Mouse (Mus musculus) ES-E14 (cell line): ENCODE measurements around the gene Rnf181. TPM values are rescaled to one million over a fixed set of nuclear protein-coding genes. Genes with fewer than 3 reads are reported as not detected.

Source experiments
- DNase-seq: peaks from one replicate; pipeline ENCODE4 v3.0.0-alpha.2; 2013; ENCODE audit warnings: low read depth, low spot score
- H3K27ac ChIP-seq: 2 replicates; pipeline ENCODE4 v1.5.1; 2012; ENCODE audit warnings: low read depth, mild to moderate bottlenecking, low read length, moderate library complexity, mixed read lengths; ENCODE audit not compliant: poor library complexity, insufficient read depth, severe bottlenecking
- H3K36me3 ChIP-seq: 2 replicates; pipeline ENCODE4 v1.6.1; 2012; ENCODE audit warnings: mild to moderate bottlenecking, low read length, moderate library complexity, mixed read lengths; ENCODE audit not compliant: control insufficient read depth, poor library complexity, insufficient read depth, severe bottlenecking
- H3K4me1 ChIP-seq, 2 experiments: fragments of 150-350 bp in 1 of 2; sonication (generic) in 1 of 2; 2 replicates each; pipeline ENCODE4 v1.6.1; 2012; ENCODE audit warnings: low read length in 2 of 2, mild to moderate bottlenecking in 1 of 2, mixed read lengths in 1 of 2; ENCODE audit not compliant: control insufficient read depth in 2 of 2, insufficient read depth in 2 of 2, poor library complexity in 1 of 2
- H3K4me3 ChIP-seq, 2 experiments: fragments of 150-350 bp in 1 of 2; sonication (generic) in 1 of 2; 2 replicates each; pipeline ENCODE4 v1.5.1; 2012; ENCODE audit warnings: low read length in 2 of 2, low read depth in 1 of 2, mild to moderate bottlenecking in 1 of 2, mixed read lengths in 1 of 2; ENCODE audit not compliant: insufficient read depth in 1 of 2, poor library complexity in 1 of 2, severe bottlenecking in 1 of 2
- H3K9ac ChIP-seq: 2 replicates; pipeline ENCODE4 v1.6.1; 2012; ENCODE audit warnings: low read depth, mild to moderate bottlenecking, low read length, mixed read lengths; ENCODE audit not compliant: poor library complexity, insufficient read depth, severe bottlenecking
- H3K9me3 ChIP-seq: fragments of 150-350 bp; sonication (generic); 2 replicates; pipeline ENCODE4 v1.6.1; 2012; ENCODE audit warnings: low read depth, mild to moderate bottlenecking, low read length; ENCODE audit not compliant: control insufficient read depth, insufficient read depth
- CHD2 ChIP-seq: IDR thresholded peaks from 2 replicates; pipeline ENCODE4 v1.6.1; 2014; ENCODE audit warnings: mild to moderate bottlenecking, low read depth, low read length, inconsistent platforms
- HCFC1 ChIP-seq: IDR thresholded peaks from 2 replicates; pipeline ENCODE4 v1.6.1; 2012; ENCODE audit warnings: low read length, inconsistent platforms, borderline replicate concordance; ENCODE audit not compliant: insufficient read depth
- MAFK ChIP-seq: IDR thresholded peaks from 2 replicates; pipeline ENCODE4 v1.6.1; 2014; ENCODE audit warnings: mild to moderate bottlenecking, low read depth, low read length, inconsistent platforms; ENCODE audit not compliant: insufficient read depth
- ZC3H11A ChIP-seq: IDR thresholded peaks from 2 replicates; pipeline ENCODE4 v1.6.1; 2012; ENCODE audit warnings: low read depth, mild to moderate bottlenecking, inconsistent platforms, low read length, borderline replicate concordance
- ZNF384 ChIP-seq: IDR thresholded peaks from 2 replicates; pipeline ENCODE4 v1.6.1; 2012; ENCODE audit warnings: low read depth, low read length, inconsistent platforms
- in situ Hi-C, 2 experiments: fragments of 600-800 bp; cut with MboI; formaldehyde crosslinking; loops; one replicate each; pipeline ENCODE4 v1.15.1; 2025; ENCODE audit warnings: low sequenced_read_pairs in 2 of 2, inconsistent platforms in 1 of 2; ENCODE audit not compliant: unreplicated experiment in 2 of 2
- total RNA-seq: library from RNA; depleted of rRNA; stranded (reverse); fragments of 300-350 nt; gene quantifications from 2 replicates; pipeline ENCODE4 v1.2.3, GENCODE M21; 2012

Gene Rnf181
- total RNA-seq, 1 experiment = 62.0 TPM

DNA sequence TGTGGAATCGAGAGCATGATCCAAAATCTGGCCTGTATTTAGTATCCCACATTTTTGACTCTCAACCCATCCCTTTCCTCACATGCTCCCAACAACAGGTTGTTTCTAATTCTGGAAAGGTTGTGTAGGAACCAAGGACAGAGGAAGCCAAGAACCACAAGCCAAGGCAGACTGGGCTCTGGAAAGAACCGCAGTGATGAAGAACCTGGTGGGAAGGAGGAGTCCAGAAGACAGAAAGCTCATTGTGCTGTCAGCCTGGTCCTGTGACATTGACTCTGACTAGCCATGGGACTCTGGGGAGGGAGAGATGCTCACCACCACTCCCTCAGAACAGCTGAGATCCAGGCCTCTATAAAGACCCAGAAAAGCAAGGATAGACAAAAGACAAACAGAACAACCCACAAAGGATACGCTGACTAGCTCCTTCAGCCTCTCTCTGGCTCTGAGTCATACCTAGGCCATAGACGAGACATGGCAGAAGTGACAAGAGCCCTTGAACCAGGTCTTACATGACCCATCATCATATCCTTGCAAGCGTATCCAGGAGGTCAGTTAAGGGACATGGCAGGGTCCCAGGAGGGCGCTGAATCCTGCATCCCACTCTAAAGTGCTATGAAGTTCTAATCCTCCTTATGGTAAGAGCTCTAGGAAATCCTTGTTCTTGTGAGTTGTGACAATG lies 16.5 kb upstream of the Rnf181 start:
- Histone ChIP-seq H3K4me3 (no peak overlapping the region), H3K4me1 (no peaks in the 10 kb centered on the region), H3K27ac (no peak overlapping the region), H3K9me3 (no peaks in the 10 kb centered on the region), H3K36me3 (no peaks in the 10 kb centered on the region), H3K9ac (no peak overlapping the region)
- no peak for TF ChIP-seq HCFC1
- DNase-seq = no peak
- in situ Hi-C loops = no loop called here

DNA sequence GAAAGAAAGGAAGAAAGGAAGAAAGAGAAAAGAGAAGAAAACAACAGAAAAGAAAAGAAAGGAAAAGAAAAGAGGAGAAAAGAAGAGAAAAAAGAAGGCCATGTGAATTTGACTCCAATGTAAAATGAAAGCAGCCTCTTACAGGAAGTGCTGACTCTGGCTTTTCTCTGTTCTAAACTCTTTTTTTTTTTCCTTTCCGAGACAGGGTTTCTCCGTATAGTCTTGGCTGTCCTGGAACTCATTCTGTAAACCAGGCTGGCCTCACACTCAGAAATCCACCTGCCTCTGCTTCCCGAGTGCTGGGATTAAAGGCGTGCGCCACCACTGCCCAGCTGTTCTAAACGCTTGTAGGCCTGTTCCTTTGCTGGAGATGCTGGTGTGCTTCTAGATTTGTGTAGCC lies 15.7 kb upstream of the Rnf181 start:
- no peak for TF ChIP-seq HCFC1
- no peak for TF ChIP-seq ZNF384
- TF ChIP-seq CHD2 = no peak
- TF ChIP-seq ZC3H11A = no peak
- TF ChIP-seq MAFK = no peak; the same call in 1 of the 2 replicates
- in situ Hi-C loops = no loop called here
- no peak overlapping the region for H3K4me3 ChIP-seq
- no peaks in the 10 kb centered on the region for H3K36me3 ChIP-seq
- no peaks in the 10 kb centered on the region for H3K9me3 ChIP-seq
- DNase-seq = no peak
- H3K27ac ChIP-seq = no peak overlapping the region
- no peak overlapping the region for H3K9ac ChIP-seq
- H3K4me1 ChIP-seq = no peaks in the 10 kb centered on the region

GRCm38 (mm10) chr6:72380131-72380770 lies 13.5 kb upstream of the Rnf181 start, which contains the start of gene Vamp5:
TSS of gene Vamp5 (minus strand) at chr6:72380468.
- no peak within 1 kb of the TSS for H3K27ac ChIP-seq
- no peak for TF ChIP-seq ZNF384
- no peak for TF ChIP-seq HCFC1
- TF ChIP-seq ZC3H11A = no peak
- no peak for TF ChIP-seq CHD2
- TF ChIP-seq MAFK = no peak
- H3K9me3 ChIP-seq = no peaks in the 10 kb centered on the region
- in situ Hi-C loops = no loop called here
- peak within 1 kb of the TSS; percentile 53 to 84 for H3K4me3 ChIP-seq
- DNase-seq = no peak
- H3K4me1 ChIP-seq = no peaks in the 10 kb centered on the region
- no peaks in the 10 kb centered on the region for H3K36me3 ChIP-seq
- peak within 1 kb of the TSS; percentile 33; the same call in 1 of the 2 replicates for H3K9ac ChIP-seq

DNA sequence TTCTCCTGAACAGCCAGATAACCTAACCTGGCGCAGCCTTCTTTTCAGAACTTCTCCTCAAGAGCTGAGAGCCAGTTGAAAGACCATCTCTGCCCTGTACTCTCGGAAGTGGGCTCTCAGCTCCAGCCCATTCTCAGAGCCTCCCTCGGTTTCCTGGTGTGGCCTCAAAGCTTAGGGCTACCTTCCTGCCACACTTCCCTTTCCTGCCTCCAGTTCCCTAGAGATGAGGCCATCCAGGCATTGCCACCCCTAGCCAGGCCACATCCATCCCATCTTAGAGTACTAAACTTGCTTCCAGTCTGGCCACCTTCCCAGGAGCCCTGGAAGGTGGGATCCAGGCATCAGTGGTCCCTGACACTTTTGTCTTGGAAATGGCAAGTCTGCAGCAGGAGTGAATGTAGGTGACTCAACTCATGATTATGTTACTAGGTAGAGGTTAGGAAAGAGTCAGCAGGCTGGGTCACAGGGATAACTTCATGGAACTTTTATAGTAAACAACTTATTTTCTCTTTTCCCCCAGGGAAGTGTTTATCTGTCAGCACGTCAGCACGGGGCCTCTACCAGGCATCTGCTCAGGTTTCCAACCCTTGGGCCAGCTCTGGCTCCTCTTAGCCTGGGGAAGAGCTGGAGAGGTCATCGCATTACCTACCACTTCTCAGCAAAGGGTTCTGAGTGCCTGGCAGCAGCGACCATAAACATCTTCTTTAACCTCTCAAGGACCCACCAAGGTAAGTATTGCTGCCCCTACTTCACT lies 12.8 kb upstream of the Rnf181 start:
- TF ChIP-seq CHD2 = no peak
- TF ChIP-seq MAFK = no peak
- no peak for TF ChIP-seq ZC3H11A
- no peak for TF ChIP-seq ZNF384
- TF ChIP-seq HCFC1 = no peak
- no peaks in the 10 kb centered on the region for H3K4me1 ChIP-seq
- in situ Hi-C loops = no loop called here
- 0 out of 2 replicates have a peak overlapping the region, but pooled peaks have one; percentile 33 for H3K9ac ChIP-seq
- no peaks in the 10 kb centered on the region for H3K36me3 ChIP-seq
- H3K4me3 ChIP-seq = peak overlapping the region; percentile 53 to 84
- H3K27ac ChIP-seq = no peak overlapping the region
- DNase-seq = no peak
- no peaks in the 10 kb centered on the region for H3K9me3 ChIP-seq
